Mouse (Mus musculus): ENCODE measurements around the gene Tubgcp4.
"Not testable (repeated sequence)": the region's sequence is repeated elsewhere in the genome, so short reads cannot be mapped to it uniquely, and the experiment has no call there.

Tubgcp4 gene

DNA sequence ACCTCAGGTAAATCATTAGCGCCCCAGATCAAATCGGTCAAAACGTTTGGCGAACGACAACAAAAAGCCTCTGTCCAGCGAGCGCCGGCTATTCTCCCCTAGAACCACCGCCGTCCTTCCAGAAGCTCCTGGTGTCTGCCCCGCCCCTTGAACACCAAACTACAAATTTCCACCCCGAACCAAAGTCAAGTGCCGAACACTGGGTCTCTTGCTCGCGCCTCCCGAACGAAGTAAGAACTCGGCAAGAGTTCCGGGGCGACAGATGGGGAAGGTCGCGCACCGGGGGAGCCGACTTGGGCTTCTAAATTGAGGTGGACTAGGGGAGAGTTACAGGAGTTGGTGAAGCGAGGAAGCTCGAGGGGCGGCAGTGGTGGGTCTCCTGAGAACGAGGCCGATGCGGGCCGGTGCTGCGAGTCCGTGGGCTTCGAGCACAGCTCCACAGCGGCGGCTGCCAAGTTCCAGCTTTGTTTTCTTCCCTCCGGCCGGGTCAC, at the start of gene Tubgcp4:
Gene Tubgcp4, plus strand, starts transcription at position 174 of the 491 bp plus-strand sequence.
- DNase-seq (ENCODE audit: extremely low spot score, low read depth, low spot score): no peak

DNA sequence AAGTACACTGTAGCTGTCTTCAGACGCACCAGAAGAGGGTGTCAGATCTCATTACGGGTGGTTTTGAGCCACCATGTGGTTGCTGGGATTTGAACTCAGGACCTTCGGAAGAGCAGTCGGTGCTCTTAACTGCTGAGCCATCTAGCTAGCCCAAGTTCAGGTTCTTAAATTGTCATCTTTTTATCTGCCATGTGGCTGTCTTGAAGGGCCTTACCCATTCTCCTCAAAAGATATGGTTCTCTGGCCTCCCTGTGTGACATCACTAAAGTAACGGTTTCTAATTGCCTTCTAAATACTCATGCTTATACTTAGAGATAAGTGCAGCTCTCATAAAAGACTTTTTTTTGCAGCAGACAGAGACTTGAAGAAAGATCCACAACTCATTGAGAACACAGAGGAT, 44.2 kb upstream of the Tubgcp4 start:
- DNase-seq (ENCODE audit: extremely low spot score, low read depth, low spot score): not testable (repeated sequence)

DNA sequence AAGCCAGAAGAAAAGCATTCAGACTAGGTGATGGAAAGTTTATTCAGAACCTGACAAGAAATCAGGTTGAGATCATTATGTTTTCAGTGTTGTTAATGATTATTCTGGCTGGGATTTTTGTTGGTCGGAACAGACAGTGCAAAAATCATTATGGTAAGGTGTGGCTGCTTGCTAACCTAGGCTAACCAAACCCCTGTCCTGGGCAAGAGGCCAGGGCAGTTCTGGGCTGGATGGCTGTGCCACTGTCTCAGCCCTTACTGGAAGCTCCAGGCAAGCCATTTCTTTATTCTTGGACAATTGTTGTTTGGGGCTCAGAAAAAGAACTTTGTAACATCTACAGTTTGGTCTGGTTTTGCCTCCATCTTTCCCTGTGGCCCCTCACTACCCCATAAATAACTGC, 42.9 kb upstream of the Tubgcp4 start:
- DNase-seq (ENCODE audit: extremely low spot score, low read depth, low spot score): no peak

DNA sequence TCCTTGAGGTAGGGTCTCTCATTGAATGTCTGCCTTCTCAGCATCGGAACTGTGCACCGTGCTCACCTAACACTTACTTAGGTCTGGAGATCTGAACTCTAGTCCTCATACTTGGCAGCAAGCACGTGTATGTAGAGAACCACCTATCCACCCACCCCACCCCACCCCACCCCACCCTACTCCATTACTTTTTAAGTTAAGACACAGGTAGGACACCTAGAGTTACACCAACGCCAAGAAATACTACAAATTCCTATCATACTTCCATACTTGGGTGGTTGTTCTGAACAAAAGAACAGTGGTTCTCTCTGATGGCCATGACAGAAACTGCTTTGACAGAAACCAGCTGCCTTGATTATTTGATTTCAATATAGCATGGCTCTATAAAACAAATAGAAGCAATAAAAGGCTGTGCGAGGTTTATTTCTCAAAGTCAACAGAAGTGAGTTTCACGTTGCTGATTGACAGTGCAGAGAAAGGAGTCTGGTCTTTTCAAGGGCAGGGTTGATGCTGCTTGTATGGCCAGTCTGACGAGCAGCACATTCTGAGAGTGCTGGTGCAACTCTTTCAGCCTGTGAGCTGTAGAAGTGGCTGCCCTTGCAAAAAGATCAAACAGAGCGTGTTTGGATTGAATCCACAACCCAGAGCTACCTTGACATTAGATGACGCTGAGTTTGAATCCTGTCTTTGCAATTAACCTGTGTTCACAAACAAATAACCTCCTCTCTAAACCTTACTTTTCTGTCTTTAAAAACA, 41.4 kb upstream of the Tubgcp4 start:
- no peak for DNase-seq (ENCODE audit: extremely low spot score, low read depth, low spot score)

DNA sequence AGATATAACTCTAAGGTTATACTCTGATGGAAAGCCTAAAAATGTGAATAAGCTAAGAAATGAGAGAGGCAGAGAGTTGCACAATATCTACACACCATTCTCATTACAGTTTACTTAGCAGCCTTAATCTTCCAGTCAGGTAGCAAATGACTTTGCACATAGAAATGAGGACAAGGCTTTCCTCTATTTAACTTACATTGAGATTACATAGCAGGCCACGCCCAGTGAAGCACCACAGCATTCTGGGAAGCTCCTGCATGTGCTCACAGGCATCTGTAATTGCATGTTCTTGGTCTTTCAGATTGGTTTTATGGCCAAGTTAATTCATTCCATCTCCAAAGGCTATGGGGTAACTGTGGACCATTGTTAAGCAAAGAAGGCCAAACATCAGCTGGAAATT, 37.6 kb upstream of the Tubgcp4 start:
- no peak for DNase-seq (ENCODE audit: extremely low spot score, low read depth, low spot score)

DNA sequence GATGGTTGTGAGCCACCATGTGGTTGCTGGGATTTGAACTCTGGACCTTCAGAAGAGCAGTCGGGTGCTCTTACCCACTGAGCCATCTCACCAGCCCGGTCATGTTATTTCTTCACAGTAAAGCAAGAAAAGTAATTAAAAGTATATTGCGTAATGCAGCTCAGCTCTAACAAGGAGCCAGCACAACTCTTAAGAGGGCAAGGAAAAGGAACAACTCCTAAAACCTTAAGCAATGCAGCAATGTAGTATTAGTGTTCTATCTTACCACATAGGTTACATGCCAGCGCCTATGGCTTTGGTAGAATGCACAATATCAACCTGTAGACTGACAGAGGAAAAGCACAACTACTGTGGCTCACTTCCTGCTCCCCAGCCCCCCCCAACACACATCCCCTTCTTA, 33.1 kb upstream of the Tubgcp4 start:
- no peak for DNase-seq (ENCODE audit: extremely low spot score, low read depth, low spot score)

DNA sequence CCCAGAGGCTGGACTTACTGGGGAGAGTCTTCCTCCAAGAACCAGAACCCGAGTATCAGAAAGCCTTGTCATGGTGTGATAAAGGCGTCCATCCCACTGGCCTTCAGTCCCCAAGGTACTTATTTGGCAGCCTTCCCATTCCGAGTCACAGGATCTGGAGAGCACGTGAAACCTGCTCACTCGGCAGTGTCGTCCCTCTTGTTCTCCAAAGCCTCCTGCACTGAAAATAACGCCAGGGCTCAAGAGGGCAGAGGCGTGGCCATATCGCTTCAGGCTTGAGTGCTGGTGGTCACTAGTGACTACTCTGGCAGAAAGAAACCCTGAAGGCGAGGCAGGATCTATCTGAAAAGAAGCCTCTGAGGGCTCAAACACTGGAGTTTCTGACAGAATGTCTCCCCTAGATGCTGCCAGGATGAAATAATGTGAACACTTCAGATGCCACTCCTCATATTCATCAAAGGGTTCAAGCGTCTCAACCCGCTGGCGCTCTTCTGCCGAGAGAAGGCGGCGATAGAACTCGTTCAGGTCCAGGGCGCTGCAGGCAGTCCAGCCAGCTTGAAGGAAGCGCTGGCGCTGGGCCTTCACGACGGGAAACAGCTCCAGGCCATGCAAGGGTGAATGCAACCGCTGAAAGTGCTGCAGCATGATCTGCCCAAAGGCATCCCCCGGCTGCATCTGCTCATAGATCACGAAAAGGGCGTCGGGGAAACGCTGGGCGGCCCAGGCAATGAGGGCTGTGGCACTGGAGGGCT, 31.0 kb upstream of the Tubgcp4 start:
- DNase-seq (ENCODE audit: extremely low spot score, low read depth, low spot score): no peak

DNA sequence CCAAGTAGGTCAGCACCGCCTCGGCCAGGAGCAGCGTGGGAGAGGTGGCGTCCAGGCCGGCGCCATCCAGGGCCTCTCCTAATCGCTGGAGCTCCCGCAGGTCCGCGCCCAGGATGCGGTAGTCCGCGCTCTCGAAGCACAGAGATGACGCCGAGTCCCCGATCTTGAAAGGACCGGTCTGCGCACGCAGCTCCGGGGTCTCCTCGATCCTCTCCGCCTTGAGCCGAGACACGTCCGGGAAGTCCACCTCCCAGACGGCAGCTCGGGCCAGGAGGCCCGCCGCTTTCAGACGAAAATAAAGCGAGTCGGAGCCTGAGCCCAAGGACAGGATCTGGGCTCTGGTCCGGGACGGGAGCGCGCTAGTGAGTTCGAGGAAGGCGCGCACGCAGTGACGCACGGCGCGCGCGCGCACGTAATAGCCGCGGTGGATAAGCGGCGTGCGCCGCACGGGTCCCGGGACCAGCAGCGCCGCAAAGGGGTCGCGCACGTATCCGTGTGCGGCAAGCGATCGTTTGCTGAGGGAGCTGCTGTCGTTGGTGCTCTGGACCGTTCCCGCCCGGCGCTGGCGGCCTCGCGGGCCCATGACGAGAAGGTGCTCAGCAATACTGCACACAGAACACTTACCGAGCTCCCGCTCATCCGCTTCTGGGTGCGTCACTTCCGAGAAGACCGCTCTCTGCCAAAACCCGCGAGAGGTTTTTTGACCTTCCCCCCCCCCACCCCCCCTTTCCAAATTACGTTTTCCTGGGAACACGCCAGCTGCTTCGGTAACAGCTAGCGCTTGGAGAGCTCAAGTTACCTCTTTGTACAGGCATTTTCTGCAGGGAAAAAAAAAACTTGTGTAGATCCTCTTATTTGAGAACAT, 30.2 kb upstream of the Tubgcp4 start, which contains the start of the genes Adal and Lcmt2:
Gene Adal, plus strand, starts transcription at position 411 of the 865 bp plus-strand sequence.
Gene Lcmt2, minus strand, starts transcription at position 636 of the 865 bp plus-strand sequence.
- DNase-seq (ENCODE audit: extremely low spot score, low read depth, low spot score): peak; percentile 54

DNA sequence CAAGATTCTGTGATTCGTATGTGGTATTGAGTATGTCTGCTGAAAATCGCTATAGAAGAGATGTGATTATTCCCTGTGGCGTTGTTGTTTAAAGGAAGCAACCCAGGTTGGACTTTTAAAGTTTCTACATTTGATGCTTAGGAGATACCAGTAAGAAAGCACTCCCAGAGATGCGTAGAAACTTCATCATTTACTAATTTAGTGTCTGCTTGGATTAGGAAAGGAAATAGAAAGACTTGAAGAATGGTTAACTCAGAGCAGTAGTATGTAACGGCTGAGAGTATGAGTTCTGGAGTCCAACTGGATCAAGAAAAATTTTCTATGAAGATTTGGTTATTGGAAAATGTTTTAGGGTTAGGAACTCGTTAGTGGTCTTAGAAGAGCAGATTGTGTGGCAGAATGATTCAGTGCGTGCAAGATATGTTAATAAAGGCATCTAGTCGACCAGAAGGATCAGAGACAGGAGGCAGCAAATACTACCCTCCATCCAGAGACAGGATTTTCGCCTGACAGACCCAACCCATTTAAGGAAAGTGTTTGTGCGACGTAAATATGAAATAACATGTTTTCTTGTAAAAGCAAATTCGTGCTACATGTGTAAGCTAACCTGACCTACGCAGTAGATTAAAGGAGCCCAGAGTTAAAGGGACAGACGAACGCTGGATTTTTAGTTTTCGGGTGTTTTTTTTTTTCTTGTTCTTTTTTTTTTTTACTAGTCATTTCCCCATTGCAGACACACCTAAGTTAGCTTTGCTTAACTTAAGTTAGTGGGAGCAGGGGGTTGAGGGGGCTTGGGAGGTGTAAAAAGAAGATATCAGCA, 29.0 kb upstream of the Tubgcp4 start:
- peak; percentile 14 for DNase-seq (ENCODE audit: extremely low spot score, low read depth, low spot score)

DNA sequence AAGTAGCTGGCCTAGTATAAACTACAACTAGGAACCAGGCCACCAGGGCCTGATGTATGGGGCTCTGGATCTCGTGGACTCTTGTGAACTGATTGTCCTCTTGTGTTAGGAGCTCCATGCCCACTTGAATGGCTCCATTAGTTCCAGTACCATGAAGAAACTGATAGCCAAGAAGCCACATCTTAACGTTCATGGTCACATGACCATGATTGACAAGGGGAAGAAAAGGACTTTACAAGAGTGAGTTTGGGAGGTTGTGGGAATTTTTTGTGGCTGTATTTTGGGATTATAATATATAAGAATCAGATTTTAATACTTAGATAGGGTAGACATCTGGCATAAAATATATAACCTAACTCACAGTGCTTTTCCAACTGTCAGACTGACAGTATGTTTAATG, 28.0 kb upstream of the Tubgcp4 start:
- DNase-seq (ENCODE audit: extremely low spot score, low read depth, low spot score): no peak

DNA sequence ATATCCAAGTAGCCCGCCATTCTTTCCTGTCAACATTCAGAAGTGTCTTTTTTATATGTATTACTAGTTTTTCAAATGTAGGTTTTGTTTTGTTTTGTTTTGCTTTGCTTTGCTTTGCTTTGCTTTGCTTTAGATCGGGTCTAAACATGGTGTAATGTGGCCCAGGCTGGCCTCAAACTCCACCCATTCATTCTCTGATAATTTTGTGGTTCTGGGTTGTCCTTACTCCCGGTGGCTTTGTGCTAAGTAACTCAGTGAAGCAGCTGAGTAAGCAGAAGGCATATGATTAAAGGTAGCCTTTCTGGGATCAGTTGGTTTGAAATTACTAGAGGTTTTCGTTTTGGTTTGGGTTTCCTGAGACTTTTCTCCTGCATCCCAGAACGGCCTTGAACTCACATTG, 20.8 kb upstream of the Tubgcp4 start:
- DNase-seq (ENCODE audit: extremely low spot score, low read depth, low spot score): no peak

DNA sequence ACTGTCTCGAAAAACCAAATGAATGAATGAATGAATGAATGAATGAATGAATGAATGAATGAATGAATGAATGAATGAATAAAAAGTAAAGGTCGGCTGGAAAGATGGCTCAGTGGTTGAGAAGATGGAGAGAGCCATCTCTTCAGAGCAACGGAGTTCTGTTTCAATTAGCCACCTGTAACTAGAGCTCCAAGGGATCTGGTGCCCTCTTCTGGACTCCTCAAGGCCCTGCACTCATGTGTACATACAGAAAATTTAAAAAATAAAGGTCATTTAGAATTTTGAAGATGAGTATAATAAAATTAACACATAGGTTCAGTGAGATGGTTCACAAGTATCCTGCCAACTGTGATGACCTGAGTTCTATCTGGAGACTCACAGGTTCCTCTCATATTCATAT, 17.4 kb upstream of the Tubgcp4 start:
- DNase-seq (ENCODE audit: extremely low spot score, low read depth, low spot score): no peak

DNA sequence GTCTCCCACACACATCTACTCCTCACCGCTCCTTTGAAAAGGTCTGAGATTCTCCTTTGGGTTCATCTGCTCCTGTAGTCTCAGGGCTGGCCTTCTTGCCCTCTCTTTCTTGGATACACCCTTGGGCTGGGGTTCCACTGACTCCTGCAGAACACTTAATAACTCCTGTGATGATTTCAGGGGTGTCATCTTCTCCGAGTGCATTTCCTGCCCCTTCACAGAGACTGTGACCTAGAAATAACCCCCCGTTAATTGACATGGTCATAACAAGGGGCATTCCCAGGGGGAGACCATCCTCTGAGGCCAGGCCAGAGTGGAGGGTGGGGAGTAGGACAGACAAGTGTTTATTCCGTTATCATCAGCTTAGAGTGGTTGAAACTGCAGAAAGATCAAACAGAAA, 1.3 kb upstream of the Tubgcp4 start:
- no peak for DNase-seq (ENCODE audit: extremely low spot score, low read depth, low spot score)

DNA sequence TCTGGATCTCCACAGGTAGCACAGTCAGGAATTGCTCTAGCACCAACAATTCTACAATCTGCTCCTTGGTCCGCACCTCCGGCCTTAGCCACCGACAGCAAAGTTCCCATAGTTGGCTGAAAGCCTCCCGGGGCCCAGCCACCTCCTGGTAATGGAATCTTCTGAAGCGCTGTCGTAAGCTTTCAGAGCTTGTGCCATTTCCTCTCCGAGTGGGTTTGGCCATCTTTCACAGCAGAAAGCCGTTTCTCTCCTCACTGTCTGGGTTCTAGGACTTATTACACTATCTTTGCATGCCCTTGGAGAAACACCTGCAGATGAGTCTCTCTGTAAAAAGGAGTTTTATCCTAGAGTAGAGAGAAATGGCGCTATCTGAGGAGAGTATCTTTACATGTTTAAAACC, 552 bp upstream of the Tubgcp4 start:
- DNase-seq (ENCODE audit: extremely low spot score, low read depth, low spot score): no peak

DNA sequence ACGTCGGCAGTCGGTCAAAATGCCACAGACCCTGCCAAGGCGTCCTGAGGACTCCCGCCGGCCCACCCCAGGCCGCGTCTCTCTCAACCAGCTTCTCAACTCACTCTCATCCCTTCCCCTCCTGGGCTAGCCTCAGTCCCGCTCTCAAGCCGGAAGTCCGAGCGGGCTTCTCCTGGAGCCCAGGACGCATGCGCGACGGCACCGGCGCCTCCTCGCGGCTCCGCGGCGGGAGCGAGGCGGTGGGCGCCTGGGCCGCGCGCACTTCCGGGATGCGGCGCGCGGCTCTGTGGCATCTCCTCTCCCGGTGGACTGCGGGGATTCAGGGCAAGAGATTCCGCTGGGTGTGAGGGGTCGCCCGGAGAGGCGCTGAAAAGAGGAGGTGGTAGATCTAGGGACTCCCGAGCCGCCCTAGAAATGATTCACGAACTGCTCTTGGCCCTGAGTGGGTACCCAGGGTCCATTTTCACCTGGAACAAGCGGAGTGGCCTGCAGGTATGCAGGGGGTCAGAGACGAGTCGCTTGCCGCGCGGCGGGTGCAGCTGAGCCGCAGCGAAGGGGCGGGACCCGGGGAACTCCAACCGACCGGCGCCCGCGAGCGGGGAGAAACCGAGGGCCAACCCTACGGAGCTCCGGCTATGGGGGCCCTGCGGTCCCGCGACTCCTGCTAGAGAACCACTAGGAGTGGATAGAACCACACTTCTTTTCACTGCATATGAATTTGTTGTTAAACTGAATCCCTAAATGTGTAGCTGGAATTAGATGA, 707 bp downstream of the Tubgcp4 start, which contains the start of gene Zscan29:
Gene Zscan29, minus strand, starts transcription at position 146 of the 763 bp plus-strand sequence.
- DNase-seq (ENCODE audit: extremely low spot score, low read depth, low spot score): peak; percentile 63

DNA sequence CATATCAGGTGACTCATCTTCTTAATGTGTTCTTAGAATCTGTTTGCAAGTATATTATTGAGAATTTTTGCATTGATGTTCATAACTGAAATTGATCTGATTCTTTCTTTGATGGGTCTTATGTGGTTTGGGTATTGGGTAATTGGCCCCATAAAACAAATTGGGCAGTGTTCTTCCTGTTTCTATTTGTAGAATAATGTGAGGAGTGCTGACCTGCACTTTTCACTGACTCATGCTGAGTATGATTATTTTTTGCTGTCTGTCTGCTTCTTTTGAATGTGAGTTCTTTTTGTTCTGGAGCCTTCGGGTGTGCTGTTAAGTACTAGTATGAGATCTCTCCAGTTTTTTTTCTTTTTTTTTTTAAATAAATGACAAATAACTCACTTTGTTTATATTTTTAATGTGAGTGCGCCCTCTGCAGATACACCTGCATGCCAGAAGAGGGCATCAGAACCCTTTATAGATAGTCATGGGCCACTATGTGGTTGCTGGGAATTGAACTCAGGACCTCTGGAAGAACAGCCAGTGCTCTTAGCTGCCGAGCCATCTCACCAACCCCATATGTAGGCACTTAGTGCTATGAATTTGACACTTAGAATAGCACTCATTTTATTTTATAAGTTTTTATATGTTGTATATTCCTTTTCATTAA, 8.5 kb downstream of the Tubgcp4 start:
- DNase-seq (ENCODE audit: extremely low spot score, low read depth, low spot score): no peak

DNA sequence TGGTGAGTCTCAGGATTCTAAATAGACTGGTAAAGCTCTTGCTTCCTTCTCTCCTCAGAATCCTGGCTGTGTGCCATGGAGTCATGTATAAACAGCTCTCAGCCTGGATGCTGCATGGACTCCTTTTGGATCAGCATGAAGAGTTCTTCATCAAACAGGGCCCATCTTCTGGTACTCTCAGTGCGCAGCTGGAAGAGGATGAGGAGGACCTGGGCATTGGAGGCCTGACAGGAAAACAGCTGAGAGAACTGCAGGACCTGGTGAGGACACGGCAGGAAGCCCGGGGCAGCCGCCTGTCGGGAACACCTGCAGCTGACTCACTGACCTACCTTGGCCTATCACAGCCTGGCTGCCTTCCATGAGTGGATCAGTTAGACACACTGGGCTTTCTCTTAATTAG, 13.0 kb downstream of the Tubgcp4 start:
- no peak for DNase-seq (ENCODE audit: extremely low spot score, low read depth, low spot score)

DNA sequence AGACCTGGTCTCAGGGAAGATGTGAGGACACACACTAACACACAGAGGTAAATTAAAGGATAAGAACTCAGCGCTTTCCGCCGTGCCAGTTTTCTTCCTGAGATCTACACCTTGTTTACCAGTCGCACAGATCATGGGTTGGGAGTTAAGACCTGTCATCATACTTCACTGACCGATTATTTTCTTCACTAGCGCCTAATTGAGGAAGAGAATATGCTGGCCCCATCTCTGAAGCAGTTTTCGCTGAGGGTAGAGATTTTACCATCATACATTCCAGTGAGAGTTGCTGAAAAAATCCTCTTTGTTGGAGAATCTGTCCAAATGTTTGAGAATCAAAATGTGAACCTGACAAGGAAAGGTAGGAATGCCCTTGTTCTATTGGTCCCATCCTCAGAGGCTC, 13.7 kb downstream of the Tubgcp4 start:
- no peak for DNase-seq (ENCODE audit: extremely low spot score, low read depth, low spot score)

DNA sequence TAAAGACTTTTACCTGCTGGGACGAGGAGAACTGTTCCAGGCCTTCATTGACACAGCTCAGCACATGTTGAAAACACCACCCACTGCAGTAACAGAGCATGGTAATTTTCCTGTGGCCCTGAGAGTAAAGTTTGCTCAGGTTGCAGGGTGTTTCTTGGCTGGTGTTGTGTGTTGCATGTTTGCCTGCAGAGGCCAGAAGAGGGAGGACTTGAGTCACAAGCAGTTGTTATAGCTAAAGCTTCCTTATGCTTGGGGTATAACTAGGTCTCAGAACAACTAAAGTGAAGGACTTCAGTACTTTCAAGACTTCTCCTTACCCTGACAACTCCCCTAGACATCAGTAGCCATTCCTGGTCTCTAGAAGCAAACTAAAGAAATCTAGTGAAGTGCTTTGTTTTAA, 18.1 kb downstream of the Tubgcp4 start:
- DNase-seq (ENCODE audit: extremely low spot score, low read depth, low spot score): no peak

All from hindlimb bud, embryonic 11.5 days (tissue).